Mouse (Mus musculus) common myeloid progenitor, adult 5-6 weeks (primary cell): Measurements from ENCODE around the gene Mitf. TPM values are rescaled to one million over a fixed set of nuclear protein-coding genes. Genes with fewer than 3 reads are reported as not detected.

Experiments used
- ATAC-seq: replicated peaks from 2 replicates; pipeline ENCODE4 v1.8.0; 2016; ENCODE audit warnings: low read depth, mild to moderate bottlenecking, moderate TSS enrichment, inconsistent platforms; ENCODE audit not compliant: poor library complexity, severe bottlenecking
- total RNA-seq: library from RNA; stranded (forward); fragments of 200-1000, 187-1606 nt; gene quantifications from 2 replicates; pipeline ENCODE4 v1.2.3, GENCODE M21; 2017

Gene Mitf
- total RNA-seq, 1 experiment from 2014 or later, result 4.5 TPM

DNA sequence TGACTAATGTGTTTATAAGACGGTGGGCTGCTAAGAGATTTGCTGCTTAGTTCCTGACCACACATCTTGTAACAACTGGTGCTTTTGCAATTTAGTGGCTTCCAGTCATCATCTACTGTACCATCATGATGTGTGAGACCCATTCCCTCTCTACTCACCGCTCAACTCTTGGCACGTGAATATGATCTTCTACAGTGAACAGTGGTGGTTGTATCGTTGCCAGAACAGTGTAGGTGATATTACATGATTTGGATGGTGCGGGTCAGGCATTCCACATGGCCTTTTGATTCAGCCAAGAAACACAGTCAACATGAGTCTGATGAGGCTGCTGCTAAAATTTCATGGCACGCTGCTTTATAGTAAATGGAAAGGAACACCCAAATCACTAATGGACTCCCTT lies 114.7 kb downstream of the Mitf start:
- no peak for ATAC-seq

DNA sequence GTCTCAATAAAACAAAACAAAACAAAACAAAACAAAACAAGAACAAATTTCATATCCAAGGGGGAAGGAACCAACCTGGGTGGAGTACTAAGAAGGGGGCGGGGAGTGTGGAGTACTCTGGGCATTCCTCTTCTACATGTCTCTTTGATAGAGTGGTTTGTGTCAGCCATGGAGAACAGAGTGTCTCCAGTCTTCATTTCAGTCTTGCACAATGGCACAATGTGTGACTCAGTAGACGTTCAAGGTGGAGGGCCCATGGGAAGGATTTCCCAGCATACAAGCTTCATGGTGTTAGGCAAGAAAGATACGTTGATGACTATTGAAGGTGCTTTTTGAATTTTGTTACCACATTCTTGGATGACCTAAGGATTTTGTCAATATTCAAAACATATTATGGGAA lies 117.4 kb downstream of the Mitf start:
- no peak for ATAC-seq

DNA sequence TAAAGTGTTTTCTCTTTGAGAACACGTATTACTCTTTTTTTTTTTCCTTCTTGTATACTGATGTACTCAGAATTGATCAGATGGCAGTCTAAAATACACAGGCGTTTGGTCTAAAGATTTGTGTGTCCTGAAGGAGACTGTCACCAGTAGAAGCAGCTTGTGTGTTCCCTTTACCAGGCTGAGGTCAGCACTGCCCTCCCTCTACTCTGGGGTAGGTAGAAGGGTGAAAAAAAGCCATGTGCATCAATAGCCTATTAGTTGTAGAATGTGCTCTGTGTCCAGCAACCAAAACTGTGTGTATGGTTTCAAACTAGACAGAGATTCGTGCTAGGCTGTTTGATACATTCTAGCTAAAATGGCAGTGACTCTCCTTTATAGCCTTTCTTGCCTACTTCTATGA lies 122.2 kb downstream of the Mitf start:
- ATAC-seq, result no peak

DNA sequence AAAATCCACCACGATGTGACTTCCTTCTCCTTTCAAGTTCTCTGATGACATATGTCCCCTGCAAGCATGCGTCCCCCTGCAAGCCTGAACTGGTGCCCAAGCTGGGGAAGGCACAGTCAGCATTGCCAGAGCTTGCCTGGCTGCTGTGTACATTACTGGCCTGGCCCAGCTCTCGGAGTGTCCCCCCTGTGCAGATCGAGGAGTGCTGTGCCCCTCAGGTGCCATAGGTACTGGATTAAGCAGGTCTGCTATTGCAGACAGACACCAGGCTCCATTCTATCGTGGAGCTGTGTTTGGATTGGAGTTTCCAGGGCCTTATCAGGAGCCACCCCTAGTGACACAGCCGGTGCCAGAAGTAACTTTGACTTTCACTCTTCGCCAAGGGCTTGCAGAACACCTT lies 122.6 kb downstream of the Mitf start:
- peak; percentile 67 for ATAC-seq

DNA sequence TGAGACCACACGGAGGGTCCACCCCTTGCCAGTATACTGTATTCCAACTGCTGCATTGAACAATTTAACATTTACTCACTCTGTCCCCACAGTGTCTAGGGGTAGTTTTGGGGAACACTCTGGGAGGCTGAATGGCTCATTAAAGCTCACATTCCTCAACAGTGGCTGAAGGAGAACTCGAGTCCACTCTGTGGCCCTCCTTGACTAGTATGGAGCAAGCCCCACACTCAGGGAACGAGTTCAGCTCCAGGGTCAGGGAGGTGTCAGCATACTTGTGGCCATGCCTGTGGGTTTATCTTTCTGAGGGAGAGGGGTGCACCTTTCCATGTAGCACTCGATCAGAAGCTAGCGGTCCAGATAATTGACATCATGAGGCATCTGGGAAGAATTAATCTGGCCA lies 130.3 kb downstream of the Mitf start:
- ATAC-seq, result no peak

DNA sequence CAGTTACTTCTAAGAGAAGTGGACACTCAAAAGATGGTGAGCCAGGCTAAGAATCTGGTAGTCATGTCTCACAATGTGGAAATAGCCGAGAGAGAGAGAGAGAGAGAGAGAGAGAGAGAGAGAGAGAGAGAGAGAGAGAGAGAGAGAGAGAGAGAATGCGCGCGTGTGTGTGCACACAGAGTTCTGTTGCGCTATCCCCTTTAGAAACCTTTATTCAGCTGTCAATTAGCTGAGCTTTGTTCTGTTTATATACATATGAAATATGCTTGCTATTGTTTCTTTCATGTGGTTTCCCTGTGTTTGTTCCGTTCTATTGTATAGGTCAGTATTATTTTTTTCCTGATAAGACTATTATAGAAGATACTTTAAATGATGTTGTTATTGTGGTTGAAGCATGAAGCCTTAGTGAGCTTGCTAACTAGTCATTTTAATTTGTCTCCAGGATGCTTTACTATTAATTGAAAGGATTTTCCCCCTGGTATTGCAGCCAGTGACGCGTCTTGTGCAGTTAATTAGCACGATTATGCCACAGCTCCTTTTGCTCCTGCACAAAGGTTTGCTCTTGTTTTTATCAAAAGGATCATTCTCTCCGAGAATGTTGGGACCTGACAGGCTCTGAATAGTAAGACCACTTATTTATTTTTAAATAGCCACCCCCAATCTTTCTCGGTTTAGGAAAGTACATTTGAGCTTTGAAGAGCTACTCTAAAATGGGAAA lies 131.2 kb downstream of the Mitf start:
- ATAC-seq, result no peak

DNA sequence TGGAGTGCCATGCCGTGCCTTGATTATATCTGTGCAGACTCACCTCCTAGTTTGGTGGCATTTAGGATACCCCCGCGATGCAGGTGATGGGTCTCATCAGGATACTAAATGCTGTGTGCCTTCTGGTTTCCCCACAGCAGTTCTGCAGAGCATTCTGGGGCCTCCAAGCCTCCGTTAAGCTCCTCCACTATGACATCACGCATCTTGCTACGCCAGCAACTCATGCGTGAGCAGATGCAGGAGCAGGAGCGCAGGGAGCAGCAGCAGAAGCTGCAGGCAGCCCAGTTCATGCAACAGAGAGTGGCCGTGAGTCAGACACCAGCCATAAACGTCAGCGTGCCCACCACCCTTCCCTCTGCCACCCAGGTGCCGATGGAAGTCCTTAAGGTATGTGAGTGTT lies 134.1 kb downstream of the Mitf start:
- no peak for ATAC-seq

DNA sequence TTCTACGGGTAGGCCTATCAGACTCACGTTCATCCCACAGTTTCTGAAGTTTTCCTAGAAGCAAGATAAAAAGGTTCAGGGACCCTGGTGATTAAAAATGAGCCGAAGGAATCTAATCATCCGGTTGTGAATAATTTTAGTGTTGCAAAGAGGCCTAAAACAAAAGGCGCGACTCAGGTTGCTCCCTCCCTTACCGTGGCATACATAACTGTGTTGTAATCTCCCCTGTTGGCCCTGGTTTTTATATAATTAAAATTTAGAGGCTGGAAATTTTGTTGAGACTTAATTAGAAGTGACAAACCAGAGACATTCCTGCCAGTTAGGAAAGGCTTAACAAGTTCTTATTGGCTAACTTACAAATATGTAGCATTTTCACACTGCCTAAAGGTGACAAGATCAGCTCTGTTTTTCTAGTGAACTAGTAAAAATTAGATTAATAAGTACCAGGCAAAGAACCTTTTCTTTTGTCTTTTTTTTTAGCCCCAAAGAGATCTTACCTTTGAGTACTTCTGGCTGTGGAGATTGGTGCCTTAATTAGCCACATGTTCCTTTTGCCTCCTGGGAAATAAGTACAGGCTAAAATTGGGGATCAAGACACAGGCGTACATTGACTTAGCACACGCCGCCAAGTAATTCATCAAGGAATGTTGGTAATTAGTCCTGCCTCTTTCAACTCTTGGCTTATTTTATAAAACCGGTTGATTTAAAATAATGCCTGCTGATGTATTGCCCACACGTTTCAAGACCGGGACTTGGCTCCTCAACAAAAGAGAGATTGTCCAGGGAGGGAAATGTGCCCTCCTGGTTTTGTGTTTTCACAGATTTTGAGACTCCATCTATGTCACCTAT lies 143.4 kb downstream of the Mitf start:
- ATAC-seq, result no peak

DNA sequence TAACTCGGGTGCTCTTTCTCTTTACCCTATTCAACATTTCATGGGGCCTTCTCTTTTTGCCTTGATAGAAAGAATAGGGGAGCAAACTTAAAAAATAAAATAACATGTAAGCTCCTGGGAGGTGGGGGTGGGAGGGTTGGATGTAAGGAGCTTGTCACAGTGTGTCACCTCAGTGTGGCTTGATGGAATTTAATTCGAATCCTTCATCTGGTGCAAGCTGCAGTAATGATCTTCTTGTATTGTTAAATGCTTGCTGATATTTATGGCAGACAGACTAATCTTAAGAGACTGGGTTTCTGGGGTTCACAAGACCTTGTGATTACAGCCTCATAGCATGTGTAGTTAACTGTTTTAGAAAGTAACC lies 144.0 kb downstream of the Mitf start:
- no peak for ATAC-seq

DNA sequence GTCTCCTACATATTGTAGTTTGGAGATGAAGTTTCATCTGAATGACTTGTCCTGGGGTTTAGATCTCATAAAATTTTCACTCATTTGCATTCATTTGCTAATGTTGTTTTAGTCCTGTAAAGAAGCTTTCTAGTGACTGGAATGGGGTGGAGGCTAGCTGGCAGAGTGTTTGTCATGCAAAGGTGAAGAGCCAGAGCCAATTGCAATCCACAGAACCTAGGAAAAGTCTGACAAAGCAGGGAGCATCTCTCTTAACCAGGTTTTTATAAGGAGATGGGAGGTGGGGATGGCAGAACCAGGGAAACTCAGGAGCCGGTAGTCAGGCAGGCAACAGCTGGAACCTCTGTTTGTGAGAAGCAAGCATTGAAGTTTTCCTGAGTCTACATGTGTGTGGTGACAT lies 144.9 kb downstream of the Mitf start:
- ATAC-seq, result no peak

DNA sequence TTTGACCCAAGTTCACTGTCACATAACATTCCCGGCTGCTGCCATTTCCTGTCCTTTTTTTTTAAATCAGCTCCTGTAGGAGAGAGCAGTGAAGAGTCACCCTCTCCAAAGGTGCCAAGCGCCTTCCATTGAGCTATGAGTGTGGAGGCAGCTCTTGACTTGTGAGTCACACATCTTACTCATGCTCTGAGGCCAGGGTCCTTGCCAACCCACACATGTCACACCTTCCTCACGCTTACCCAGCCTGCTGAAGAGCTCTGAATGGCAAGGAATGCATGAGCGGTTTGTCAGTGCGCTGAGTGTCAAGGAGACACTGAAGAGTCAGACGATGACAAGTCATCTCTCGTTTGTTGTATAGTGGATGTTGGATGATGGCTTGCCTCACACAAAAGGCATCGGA lies 146.0 kb downstream of the Mitf start:
- ATAC-seq, result no peak

DNA sequence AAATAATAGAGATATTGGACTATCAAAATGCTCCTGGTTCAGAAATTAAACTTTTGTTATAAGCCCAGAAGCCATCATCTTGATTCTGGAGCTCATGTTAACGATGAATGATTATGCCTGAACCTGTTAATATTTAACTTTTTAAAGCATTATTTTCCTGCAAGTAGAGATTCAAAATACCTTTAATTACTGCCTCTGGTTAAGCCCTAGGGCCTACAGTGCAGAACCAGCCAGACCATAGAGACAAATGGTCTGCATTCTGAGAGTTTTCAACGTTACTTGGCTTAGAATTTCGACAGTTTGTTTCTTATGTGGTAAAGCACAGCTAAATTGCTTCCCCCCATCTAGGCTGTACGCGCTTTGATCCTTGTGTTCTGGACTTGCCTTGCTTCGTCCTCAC lies 149.3 kb downstream of the Mitf start:
- ATAC-seq, result no peak

DNA sequence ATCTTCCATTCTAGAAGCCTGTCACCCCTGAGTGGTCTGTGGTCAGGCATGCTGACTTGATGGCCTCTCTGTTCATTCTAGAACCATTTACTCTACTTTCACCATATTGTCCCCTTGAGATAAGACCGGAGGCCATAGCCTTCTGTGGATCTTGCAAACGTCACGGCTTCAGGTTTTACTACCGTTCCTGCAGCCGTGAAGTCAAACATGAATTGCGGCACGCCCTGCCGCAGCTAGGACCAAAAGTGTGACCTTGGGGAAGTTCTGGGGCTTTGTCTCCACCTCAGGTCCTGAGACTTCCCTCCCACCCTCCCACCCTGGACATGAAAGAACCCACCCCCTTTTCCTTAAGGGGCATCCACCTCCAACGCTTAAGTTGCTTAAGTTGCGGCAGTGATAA lies 149.8 kb downstream of the Mitf start:
- ATAC-seq, result 0 out of 2 replicates have a peak, but pooled peaks have one; percentile 11

DNA sequence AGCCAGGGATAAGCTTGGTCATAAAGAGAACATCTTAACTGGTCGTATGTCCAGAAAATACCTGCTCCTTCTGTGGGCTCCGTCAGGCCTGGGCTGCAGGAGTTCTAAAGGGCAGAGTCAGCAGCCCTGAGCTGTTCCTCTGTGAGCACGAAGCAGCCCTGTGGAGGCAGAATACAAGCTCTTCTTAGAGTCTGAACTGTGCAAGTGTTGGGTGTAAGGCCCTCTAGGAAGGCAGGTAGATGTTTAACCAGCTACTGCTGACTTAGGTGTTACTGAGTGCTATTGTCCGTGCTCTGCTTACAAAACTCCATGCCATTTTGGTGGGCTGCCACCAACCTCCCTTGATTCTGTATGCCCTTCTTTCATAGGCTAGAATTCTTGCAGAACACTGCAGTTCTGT lies 151.4 kb downstream of the Mitf start:
- no peak for ATAC-seq

DNA sequence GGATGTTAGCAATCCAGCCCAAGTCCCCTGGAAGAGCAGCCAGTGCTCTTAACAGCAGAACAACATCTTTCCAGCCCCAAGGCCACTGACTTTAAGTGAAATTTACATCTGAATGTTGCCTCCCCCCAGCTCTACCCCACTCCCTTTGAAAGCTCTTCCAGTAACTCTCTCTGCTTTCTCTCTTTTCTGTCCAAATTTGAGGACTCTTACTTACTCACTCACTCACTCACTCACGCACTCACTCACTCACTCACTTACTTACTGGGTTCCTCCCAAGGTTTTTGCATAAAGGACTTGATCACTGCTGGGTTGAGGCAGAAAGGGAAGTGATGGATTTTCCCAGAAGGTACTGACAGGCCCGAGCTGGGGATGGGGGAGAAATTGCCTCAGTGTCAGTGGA lies 154.9 kb downstream of the Mitf start:
- no peak for ATAC-seq

DNA sequence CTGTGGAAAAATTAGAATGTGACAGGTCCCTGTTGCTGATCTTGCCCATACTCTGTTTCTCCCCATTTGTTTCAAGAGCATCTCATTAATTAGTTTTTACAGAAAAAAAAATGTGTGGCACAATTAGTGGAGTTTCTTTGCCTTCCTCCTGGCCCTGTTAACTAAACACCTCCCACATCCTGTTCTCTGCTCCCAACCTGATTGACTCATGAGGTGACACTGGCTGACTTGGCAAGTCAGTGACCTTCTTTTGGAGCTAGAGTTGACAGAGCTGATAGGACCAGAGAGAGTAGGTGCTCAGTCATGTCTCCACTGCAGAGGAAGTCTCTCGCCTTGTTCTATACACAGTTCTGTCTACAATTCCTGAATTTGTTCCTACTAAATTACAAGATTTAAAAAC lies 155.5 kb downstream of the Mitf start:
- no peak for ATAC-seq

DNA sequence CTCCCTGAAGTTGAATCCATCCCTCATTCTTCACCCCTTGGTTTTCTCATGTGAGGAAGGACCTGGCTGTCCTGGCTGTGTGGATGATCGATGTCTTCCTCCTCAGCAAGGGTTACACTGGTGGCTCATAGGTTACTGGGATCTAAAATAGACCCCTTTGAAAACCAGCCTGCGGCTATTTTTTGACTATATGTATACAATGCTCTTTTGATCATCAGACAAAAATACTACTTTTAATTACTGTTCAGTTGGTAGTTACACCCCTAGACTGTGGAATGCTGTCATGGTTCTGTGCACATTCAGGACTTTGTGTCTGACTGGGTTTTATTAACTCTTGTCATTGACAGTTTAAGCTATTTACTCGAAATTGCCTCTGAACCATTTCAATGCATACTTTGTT lies 157.9 kb downstream of the Mitf start:
- ATAC-seq, result no peak

DNA sequence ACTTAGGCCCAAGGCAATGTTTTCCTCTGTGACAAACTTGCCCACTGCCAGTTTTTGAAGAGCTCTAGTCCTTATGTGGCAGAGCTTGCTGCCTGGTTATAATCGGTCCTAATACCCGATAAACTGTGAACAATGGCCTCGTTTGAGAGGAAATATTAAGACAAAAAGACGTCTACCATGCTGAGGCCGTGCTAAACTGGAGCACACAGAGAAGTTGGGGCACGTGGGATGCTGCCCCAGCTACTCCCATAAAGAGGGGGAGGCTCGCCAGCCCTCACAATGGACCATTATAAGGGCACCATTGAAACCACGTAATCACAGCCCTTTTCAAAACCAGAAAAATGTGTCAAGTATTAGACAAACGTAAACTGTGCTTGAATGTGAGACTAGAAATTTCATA lies 174.8 kb downstream of the Mitf start:
- no peak for ATAC-seq

DNA sequence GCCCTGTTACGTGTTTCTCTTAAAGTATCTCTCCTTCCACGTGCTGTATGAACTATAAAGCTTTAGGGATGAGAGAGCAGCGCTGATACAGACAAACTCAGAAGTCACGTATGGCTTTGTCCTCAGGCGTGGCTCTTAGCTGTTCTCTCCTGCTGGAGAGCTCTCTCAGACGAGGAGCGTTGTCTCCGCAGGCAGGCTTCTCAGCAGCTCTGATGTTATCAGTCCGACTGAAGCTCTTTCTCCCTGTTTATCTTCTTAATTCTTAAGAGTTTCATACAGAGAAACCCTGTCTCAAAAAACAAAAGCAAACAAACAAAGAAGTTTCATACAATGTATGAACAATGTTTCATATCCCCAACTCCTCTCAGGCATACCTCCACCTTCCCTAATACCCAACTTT lies 178.8 kb downstream of the Mitf start:
- no peak for ATAC-seq

DNA sequence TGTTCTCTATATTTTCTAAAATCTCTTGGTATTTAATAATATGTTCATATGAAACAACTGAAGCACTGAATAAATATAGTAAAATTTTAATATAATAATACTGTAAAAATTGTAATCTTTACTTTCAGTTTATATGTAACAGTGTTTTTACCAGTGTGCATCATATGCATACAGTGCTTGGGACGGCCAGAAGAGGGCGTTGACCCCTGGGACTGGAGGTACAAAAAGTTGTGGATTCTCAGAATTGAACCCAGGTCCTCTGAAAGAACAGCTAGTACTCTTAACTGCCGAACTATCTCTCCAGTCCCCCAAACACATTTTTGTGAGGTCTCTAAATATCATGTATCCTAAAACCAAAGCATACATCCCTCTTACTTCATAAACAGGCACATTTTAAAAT lies 179.6 kb downstream of the Mitf start:
- no peak for ATAC-seq

DNA sequence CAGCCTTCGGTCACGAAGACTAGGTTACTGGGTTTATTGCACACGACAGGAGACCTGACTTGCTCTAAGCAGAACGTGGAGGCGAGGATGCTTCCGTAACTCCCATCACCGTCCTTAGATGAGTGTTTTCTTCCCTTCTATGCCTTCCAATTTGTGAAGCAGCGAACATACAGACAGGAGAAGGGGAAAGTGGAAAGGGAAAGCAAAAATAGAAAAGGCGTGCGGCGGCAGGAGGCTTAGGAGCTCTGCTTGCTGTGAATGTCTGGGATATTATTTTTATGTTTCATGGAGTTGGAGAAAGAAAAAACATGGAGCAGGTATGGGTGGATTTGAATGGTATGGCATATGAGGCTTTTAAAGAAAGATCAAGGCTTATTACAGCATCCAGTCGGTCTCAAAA lies 186.7 kb downstream of the Mitf start:
- no peak for ATAC-seq
